Mouse (Mus musculus): Measurements from ENCODE around the gene Pigk.

Pigk gene

DNA sequence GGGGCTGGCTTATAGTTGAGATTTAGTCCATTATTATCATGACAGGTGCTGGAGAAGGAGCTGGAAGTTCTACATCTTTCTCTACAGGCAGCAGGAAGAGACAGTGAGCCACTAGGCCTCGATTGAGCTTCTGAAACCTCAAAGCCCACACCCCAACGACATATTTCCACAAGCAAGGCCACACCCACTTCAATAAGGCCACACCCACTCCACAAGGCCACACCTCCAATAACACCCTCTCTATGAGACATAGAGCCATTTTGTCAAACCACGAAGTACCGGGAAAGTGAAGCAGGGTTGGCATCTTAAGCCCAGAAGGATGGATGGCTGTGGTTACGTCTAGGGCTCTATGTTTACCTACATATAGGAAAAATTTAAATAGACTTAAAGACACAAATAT, 183.3 kb downstream of the Pigk start:
- no peak for DNase-seq (ENCODE audit: low spot score in 2 of 2)

DNA sequence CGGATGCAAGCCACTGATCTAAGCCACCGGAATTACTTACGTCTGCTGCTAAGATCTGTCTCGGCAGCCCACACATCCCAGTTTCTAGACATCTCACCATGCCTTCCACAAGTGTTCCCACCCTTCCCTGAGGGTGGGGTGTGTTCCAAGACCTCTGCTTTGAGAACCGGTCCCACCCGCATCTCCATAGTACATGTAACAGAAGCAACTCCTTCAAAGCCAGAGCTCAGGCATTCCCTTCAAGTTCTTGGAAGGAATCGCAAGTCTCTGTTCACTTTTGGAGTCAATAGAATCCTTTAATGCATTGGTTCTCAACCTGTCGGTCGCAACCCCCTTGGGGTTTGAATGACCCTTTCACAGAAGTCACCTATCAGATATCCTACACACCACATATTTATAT, 185.0 kb downstream of the Pigk start:
- DNase-seq (ENCODE audit: low spot score in 2 of 2) = no peak

DNA sequence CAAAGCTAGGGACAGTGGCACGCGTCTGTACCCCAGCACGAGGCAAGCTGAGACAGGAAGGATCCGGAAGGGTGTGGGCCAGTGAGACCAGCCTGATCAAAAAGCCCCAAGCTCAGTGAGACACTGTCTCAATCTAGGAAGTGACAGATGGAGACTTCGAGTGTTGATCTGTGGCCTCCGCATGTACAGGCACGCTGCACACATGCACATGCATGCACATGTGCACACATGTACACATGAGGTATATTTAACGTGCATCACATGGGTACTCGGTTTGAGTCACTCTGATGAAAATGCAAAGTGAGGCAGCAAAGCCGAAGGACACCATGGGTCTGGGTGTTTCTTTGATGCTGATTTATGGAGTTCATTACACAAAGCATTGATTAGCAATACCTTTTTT, 191.1 kb downstream of the Pigk start:
- DNase-seq (ENCODE audit: low spot score in 2 of 2) = no peak

DNA sequence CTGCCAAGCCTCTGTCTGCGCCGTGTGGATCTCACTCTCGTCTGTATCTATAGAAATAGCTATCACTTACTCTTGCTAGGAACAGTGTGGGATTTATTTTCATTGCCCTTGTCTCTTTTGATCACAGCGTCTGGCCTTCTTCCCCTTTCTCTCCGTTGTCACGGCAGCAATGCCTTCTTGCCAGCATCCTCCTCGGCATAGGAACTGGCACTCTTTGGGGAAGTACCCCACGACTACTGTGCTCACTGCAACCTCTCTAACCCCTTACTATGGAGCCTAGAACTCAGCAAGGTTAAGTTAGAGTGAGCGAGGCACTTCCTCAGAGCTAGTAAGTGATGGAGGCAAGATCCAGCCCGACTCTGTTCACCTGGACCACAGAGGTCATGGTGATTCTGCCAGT, 191.9 kb downstream of the Pigk start:
- no peak for DNase-seq (ENCODE audit: low spot score in 2 of 2)

DNA sequence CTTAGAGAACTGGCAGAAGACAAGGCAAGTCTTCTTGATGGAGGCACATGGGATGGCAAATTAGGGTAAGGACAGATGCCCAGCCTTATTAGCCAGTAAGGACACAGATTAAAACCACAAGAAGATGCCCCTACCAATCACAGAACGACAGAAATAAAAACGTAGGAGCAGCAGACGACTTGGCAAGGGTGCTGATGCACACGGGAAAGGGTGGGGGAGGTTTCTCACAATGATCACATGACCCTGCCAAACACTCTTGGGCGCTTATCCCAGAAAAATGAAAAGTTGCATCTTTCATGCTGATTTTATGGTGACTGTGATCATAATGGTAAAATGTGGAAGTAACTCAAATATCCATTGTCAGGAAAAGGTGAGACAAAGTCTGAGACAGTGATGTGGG, 193.2 kb downstream of the Pigk start:
- no peak for DNase-seq (ENCODE audit: low spot score in 2 of 2)

DNA sequence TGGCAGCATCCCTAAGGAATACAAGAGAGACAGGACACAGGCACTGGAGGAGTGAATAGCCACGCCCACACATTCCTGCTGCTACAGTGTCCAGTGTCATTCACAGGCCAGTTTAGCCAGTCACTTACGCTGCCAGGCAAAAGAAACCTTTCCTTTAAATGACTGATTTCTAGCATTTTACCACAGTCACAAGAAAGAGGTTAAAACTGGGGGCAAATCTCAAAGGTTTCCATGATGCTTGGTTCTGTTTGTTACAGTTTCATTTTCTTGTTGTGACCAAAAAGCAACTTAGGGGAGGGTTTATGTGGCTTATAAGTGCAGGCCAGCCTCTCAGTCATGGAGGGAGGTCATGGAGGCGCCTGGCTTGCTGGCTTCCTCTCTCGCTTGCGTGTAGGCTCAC, 193.8 kb downstream of the Pigk start:
- no peak for DNase-seq (ENCODE audit: low spot score in 2 of 2)

DNA sequence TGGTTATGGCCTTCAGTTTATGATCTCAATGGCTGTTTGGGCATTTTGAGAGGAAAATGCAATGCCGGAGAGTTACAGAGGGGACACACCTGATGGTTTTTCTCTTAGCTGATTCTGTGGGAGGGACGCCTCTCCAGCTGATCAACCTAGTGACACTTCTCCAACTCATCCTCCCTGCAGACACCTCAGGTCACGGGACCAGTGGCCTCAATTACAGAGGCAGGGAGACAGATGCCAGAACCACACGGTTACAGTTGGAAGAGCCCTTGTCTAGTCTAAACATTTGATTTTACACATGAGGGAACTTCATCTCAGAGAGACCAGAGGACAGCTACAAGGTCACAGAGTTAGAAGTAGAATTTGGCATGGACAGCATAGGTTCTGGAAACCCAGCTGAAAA, 197.7 kb downstream of the Pigk start:
- no peak for DNase-seq (ENCODE audit: low spot score in 2 of 2)

DNA sequence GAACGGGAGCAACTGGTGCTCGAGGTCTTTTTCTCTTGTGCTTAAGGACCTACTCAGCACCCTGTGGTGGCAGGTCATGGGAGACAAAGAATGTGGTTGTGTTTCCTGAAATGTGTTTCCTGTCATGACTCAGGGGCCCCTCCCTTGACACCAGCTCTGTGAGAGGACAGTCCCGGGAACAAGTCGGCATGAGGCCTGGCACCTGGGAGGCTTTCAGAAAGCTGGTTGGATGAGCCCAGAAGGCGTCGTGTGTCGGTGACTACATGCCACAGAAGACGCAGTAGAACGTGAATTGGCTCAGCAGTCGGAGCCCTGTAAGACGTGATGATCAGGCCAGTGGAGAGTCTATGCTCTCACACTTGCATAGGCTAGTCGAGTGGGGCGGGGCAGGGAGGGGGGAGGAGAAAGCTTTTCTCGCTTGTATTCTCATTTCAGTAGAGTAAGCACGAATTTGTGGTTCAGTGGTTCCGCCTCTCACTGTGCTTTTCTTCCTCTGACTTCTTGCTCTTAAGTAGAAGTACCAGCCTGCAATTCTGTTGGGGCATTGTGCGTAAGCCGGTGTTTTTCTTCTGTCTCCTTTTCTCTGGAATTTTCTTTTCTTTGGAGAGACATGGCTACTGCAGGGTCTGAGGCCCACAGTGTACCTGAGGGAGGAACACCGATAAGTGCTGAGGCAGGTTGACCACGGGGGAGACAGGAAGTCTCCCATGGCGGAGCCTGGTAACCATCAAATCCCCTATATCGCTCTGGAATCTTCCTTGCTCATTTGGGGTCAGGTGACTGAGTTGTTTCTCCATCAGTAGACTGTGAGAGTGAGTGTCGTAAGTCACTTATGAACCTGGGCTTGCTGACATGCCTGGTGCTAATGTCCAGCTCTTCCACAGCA, 198.6 kb downstream of the Pigk start:
- peak; percentile 42 to 44 for DNase-seq (ENCODE audit: low spot score in 2 of 2)

DNA sequence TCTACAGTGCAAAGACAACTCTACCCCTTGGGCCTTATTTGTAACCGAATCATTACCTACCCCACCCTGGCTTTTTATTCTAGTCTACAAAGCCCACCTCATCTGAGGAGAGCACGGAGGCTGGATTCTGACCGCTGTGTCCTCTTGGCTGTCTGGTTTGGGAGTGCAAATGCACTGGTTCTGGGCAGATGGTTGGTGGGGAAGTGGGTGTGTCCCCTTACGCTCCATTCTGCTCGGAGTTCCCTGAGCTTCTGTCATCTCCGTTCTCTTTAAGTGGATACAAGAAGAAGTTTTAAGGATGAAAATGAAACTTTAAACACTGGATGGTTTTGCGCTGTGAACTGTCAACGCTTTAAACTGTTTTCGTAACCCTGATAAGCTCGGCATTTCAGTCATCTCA, 199.2 kb downstream of the Pigk start:
- DNase-seq (ENCODE audit: low spot score in 2 of 2) = no peak

DNA sequence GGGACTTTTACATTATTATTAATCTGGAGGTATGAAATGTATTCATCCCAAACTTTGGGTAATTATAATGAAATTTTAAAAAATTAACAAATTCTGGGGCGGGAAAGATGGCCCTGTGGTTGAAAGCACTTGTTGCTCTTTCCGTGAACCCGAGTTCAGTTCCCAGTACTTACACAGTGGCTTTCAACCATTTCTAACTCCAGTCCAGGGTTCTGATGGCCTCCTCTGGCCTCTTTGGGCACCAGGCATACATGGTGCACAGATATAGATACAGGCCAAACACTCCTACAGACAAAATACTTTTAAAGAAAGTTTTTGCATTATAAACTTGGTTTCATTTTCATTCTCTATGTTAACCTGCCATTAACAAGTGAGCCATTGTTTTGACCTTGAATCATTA, 199.7 kb downstream of the Pigk start:
- DNase-seq (ENCODE audit: low spot score in 2 of 2) = no peak

DNA sequence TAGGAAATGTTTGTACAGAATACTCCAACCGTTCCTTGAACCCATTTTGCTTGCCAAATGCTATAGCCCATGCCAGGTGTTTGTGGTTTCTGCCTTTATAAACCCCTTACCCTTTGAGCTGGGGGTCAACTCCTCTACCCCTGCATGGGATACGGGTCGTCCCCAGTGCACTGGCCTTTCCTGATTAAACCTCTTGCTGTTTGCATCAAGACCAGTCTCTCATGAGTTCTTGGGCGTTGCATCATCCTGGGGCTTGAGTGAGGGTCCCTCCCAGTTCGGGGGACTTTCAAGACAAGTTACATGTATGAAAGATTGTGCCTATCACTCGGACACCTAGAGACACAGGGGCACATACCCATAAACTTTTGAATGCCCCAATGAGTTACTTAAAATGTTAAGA, 200.5 kb downstream of the Pigk start:
- no peak for DNase-seq (ENCODE audit: low spot score in 2 of 2)

DNA sequence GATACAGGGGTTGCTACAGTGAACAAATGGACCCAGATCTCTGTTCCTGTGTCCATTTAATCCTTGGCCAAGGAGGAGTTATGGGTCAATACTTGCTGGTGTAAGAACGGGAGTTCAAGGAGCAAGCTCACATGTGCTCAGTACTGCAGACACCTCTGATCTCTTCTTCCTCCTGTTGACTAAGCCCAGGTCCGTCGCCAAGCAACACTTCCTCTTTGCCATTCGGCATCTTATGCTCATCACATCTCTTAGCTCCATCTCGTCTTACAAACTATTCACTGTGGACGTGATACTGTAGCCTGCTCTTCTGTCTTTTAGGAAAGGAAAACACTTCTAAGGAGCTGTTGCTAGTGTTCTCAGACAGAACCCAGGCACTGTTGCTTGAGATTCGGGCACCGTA, 203.7 kb downstream of the Pigk start:
- DNase-seq (ENCODE audit: low spot score in 2 of 2) = no peak

DNA sequence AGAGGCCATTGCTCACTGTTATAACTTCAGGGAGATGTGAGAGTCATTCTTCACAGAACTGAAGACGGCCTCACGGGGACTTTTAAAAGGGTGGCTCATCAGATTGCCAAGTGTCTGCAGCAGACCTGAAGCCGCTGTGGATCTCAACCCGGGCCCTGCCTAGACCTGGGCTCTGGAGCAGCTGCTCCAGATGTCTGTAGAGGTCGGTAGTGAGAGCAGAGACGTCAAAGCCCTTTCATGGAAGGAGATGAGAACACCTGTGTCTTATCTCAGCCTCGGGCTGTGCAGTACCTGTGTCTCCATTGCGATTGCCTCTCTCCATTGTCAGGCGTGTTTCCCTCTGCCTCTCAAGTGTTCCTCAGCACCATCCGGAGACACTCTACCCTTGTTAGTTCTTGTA, 205.2 kb downstream of the Pigk start:
- peak; percentile 27 to 32 for DNase-seq (ENCODE audit: low spot score in 2 of 2)

DNA sequence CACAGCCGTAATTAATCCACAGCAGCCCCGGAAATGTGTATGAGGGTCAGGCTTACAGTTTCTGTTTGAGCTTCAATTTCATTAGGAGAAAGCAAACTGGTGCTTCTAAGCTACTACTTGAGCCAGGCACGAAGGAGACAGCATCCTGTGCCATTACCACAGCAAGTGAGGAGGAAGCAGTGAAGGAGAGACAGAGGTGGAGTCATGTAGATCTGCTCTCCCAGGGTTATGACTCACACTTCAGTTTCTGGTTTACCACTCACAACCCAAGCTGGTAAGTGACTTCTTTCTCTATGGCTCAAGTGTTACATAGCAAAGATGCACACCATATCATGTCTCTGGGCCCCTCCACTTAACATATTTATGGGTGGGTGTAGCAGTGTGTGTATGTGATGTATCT, 206.5 kb downstream of the Pigk start:
- no peak for DNase-seq (ENCODE audit: low spot score in 2 of 2)

DNA sequence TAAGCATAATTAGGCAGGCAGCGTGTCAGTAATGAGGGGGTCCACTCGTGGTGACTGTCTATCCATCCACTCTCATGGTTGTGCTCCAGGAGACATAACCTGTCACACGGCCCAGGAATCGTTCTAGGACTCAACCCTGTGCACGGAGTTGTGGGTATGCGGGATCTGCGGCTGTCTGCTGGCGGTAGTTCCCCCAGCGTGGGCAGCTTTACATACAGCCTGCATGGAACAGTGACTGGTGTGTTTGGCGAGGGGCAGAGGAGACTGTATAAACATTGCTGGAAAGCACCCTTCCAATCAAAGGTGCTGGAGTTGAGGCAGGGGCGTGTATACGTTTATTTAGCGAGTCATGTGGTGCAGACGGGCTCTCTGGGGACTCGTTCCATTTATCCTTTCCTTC, 209.6 kb downstream of the Pigk start:
- DNase-seq (ENCODE audit: low spot score in 2 of 2) = no peak

DNA sequence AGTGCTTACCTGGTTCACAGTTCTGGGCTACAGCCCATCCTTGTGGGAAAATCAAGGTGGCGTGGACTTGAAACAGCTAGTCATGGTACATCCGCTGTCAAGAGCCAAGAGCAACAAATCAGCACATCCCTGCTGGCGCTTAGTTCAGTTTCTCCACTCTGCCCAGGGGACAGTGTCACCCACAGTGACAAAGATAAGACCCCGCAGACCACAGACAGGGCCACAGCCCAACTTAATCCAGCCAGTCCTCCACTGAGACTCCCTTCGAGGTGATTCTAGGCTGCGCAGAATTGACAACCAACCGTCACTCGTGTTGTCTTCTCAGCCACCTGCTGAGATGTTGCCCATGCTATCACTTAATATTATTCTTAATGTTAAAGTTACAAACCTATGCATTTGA, 211.5 kb downstream of the Pigk start:
- DNase-seq (ENCODE audit: low spot score in 2 of 2) = no peak

DNA sequence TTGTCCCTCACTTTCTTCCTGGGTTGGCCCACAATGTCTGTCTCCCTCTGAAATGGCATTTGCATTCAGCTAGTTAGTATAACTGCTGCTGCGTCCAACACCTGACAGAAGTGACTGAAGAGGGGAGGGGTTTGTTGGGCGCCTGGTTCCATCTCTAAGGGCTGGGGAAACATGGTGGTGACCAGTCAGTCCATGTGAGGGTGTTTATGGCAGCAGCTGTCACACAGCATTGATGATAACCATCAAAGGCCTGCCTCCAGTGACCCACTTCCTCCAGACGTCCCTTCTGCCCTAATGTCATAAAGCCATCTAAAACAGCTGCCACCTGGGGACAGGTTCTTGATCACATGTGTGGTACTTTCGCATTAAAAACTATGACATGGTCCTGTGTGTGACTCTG, 212.3 kb downstream of the Pigk start:
- no peak for DNase-seq (ENCODE audit: low spot score in 2 of 2)

DNA sequence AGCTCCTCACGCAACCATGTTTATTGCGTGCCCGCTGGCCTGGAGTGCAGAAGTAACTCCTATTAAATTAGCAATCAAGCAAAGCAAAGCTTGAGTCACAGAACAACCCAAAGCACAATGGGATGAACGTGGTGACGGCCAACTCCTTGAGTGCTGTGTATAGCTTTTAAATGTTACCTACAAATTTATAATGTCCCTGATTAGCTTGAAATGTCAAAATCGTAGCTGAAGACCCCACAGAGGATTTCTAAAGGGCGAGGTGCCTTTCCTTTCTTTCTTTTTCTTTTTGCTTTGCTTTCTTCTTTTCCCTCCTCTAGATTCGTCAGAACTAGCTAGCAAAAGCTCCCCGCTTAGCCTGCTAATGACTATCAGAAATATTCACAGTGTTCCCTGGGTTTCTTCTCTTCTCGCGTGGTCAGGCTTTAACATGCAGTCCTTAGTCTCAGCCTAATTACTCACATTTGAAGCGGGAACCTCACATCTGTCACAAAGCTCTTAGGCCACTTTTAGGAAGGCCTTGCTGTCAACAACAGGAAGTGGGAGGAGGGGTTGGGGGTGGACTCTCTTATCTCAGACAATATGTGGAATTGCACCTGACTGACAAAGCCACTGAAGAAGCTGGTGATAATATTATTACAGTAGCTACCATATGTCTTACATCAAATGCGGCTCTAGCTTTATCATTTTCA, 214.5 kb downstream of the Pigk start:
- peak; percentile 30 to 47 for DNase-seq (ENCODE audit: low spot score in 2 of 2)

DNA sequence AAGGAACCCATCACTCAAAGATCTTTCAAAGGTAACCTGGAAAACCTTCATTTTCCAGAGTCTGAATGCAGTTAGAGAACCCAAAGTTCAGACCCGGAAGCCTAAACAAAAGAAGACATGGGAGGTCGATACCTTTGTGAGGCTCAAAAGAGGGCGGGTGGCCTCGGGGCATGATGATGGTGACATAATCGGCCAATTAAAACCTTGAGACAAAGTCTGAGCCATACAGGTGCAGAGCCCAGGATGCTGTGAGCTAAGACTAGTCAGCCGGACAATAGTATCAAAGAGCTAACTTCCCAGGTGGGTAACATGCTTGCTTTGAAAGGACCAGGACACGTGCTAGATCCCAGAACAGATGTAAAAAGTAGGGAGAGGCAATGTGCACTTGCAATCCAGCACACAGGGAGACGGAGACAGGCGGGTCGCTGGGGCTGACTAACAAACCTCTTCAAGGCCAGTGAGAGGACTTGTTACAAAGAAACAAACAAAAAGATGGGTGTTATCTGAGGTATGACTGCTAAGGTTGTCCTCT, 215.4 kb downstream of the Pigk start:
- no peak for DNase-seq (ENCODE audit: low spot score in 2 of 2)

DNA sequence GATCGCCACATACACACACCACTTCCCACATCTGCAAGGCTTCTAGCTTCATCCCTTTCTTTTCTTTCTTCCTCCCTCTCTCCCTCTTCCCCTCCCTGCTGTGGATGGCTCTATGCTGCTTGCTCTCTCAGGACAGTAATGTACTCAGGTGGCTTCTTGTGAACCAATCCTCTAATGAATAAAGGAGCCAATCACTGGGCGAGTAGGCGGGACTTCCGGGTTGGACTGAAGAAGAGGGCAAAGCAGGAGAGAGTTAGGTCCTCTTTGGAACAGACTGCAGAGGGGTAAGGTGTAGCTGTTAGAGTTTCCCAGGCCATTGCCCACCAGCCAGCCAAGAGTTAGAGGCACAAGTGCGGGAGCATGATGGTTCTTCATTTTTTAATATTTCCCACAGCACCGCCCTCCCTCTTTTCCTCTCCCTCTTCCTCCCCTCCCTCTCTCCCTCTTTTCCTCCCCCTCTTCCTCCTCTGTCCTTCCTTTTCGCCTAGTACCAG, 215.9 kb downstream of the Pigk start:
- DNase-seq (ENCODE audit: low spot score in 2 of 2) = peak; percentile 60 to 69

DNA sequence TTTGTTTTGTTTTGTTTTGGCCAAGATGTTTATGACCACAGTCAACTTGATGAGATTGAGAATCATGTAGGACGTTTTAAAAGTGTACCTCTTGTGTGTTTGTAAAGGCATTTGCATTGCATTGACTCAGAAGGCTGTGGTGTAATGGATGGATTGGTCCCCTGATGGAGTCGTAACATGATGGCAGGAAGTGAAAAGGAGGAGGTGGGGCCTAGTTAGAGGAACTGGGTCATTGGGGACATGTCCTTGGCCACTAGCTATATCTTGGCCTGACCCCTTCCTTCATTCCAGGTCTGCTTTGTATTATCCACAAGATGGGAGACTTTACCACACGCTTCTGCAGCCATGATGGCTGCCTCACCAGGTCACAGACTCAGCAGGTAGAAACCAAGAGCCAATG, 217.5 kb downstream of the Pigk start:
- DNase-seq (ENCODE audit: low spot score in 2 of 2) = no peak

DNA sequence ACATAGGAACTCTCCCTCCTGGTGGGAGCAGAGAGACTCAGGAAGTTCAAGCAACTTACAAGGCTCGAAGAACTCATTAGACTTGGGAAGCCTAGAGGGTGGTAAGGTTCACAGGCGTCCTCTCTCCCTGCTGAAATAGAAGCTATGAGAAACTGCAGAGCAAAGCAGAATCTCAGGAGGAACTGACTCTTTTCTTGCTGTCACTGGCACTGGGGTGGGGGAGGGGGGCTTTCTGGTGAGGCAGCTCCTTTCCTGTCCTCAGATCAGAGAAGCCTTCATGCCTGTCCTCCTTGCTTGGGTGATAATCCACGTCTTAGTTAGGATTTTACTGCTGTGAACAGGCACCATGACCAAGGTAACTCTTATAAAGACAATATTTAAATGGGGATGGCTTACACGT, 218.2 kb downstream of the Pigk start:
- DNase-seq (ENCODE audit: low spot score in 2 of 2) = no peak

DNA sequence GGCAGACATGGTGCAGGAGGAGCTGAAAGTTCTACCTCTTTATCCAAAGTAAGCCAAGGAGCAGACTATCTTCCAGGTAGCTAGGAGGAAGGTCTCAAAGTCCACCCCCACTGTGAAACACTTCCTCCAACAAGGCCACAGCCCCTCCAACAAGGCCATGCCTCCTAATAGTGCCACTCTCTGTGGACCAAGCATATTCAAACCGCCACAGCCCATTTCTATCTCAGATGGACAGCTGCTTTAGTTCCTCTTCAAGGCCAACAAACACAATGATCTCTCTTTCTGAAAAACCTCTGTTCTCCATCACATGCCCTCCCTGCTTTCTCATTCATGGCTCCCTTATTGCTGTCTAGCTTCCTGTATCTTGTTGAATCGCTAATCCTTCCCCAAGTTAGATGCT, 218.6 kb downstream of the Pigk start:
- DNase-seq (ENCODE audit: low spot score in 2 of 2) = no peak

All from thymus, postnatal 10 days (tissue).